Mouse (Mus musculus) fat pad, adult 2 months (tissue): Measurements from ENCODE around the gene Rpia.
"Not testable (repeated sequence)": the region's sequence is repeated elsewhere in the genome, so short reads cannot be mapped to it uniquely, and the experiment has no call there.

Source experiments
- DNase-seq: peaks from one replicate; pipeline ENCODE4 v3.0.0-alpha.2; 2011; ENCODE audit warnings: low read depth, low spot score; ENCODE audit errors: extremely low read depth

The Rpia gene

GRCm38 (mm10) chr6:70791824-70792535, at the start of gene Rpia:
Gene Rpia, minus strand, starts transcription at chr6:70792232.
- no peak for DNase-seq

GRCm38 (mm10) chr6:70840281-70840680, 48.2 kb upstream of the Rpia start:
- DNase-seq = no peak

- DNase-seq = no peak
These were observed 46.5 kb upstream of the Rpia start for GRCm38 (mm10) chr6:70838532-70838931.

- DNase-seq = no peak
These were observed 45.3 kb upstream of the Rpia start for GRCm38 (mm10) chr6:70837297-70837696.

- DNase-seq = no peak
These were observed 39.3 kb upstream of the Rpia start for GRCm38 (mm10) chr6:70831179-70831839.

GRCm38 (mm10) chr6:70830552-70830951, 38.5 kb upstream of the Rpia start:
- DNase-seq = no peak

GRCm38 (mm10) chr6:70829451-70829850, 37.4 kb upstream of the Rpia start:
- DNase-seq = no peak

GRCm38 (mm10) chr6:70824987-70825337, 32.9 kb upstream of the Rpia start:
- DNase-seq = no peak

GRCm38 (mm10) chr6:70824085-70824986, 32.3 kb upstream of the Rpia start:
- DNase-seq = no peak

- DNase-seq = not testable (repeated sequence)
These were observed 31.2 kb upstream of the Rpia start for GRCm38 (mm10) chr6:70823277-70823676.

GRCm38 (mm10) chr6:70822386-70822910, 30.4 kb upstream of the Rpia start:
- DNase-seq = no peak

- no peak for DNase-seq
These were observed 29.5 kb upstream of the Rpia start for GRCm38 (mm10) chr6:70821566-70821965.

GRCm38 (mm10) chr6:70815471-70815870, 23.4 kb upstream of the Rpia start:
- no peak for DNase-seq

GRCm38 (mm10) chr6:70814629-70814950, 22.6 kb upstream of the Rpia start:
- no peak for DNase-seq

- no peak for DNase-seq
These were observed 22.0 kb upstream of the Rpia start for GRCm38 (mm10) chr6:70813921-70814628.

- DNase-seq = no peak
These were observed 20.5 kb upstream of the Rpia start for GRCm38 (mm10) chr6:70812526-70812895.

GRCm38 (mm10) chr6:70811557-70812525, 19.8 kb upstream of the Rpia start:
- DNase-seq = no peak

GRCm38 (mm10) chr6:70810524-70810923, 18.5 kb upstream of the Rpia start:
- DNase-seq = no peak

- no peak for DNase-seq
These were observed 14.5 kb upstream of the Rpia start for GRCm38 (mm10) chr6:70806514-70806912.
